Mouse (Mus musculus): ENCODE data around the gene Rpl11.
"Not testable (repeated sequence)": the region's sequence is repeated elsewhere in the genome, so short reads cannot be mapped to it uniquely, and the experiment has no call there.

The Rpl11 gene

GRCm38 (mm10) chr4:136022924-136023323 is 30.3 kb downstream of the Rpl11 start:
- no peak for DNase-seq

- peak; percentile 99 for DNase-seq
Measured at GRCm38 (mm10) chr4:136021549-136022047, 31.6 kb downstream of the Rpl11 start, which contains the start of gene Eloa. TSS of gene Eloa (minus strand) at chr4:136021763.

GRCm38 (mm10) chr4:136020743-136021548 is 32.3 kb downstream of the Rpl11 start:
- DNase-seq: peak; percentile 21

- no peak for DNase-seq
Measured at GRCm38 (mm10) chr4:136016059-136016602, 37.1 kb downstream of the Rpl11 start.

- DNase-seq: no peak
Measured at GRCm38 (mm10) chr4:136010586-136010985, 42.6 kb downstream of the Rpl11 start.

GRCm38 (mm10) chr4:136008782-136009447 is 44.3 kb downstream of the Rpl11 start:
- no peak for DNase-seq

GRCm38 (mm10) chr4:136006821-136007220 is 46.4 kb downstream of the Rpl11 start:
- DNase-seq: no peak

- DNase-seq: peak; percentile 34
Measured at GRCm38 (mm10) chr4:136004921-136005320, 48.3 kb downstream of the Rpl11 start.

- no peak for DNase-seq
Measured at GRCm38 (mm10) chr4:136004107-136004675, 49.0 kb downstream of the Rpl11 start.

- no peak for DNase-seq
Measured at GRCm38 (mm10) chr4:135995118-135995517, 58.1 kb downstream of the Rpl11 start.

GRCm38 (mm10) chr4:135993941-135994340 is 59.3 kb downstream of the Rpl11 start:
- no peak for DNase-seq

- DNase-seq: no peak
Measured at GRCm38 (mm10) chr4:135987714-135988113, 65.5 kb downstream of the Rpl11 start.

GRCm38 (mm10) chr4:135986943-135987710 is 66.1 kb downstream of the Rpl11 start, which contains the start of gene Pithd1:
TSS of gene Pithd1 (minus strand) at chr4:135987264.
- peak; percentile 91 for DNase-seq

- DNase-seq: peak; percentile 25
Measured at GRCm38 (mm10) chr4:135986301-135986942, 66.8 kb downstream of the Rpl11 start.

- DNase-seq: no peak
Measured at GRCm38 (mm10) chr4:135985769-135986168, 67.5 kb downstream of the Rpl11 start.

- no peak for DNase-seq
Measured at GRCm38 (mm10) chr4:135985193-135985592, 68.0 kb downstream of the Rpl11 start.

GRCm38 (mm10) chr4:135984556-135984955 is 68.7 kb downstream of the Rpl11 start:
- no peak for DNase-seq

- DNase-seq: no peak
Measured at GRCm38 (mm10) chr4:135981524-135982063, 71.6 kb downstream of the Rpl11 start.

GRCm38 (mm10) chr4:135980223-135980622 is 73.0 kb downstream of the Rpl11 start:
- not testable (repeated sequence) for DNase-seq

All from kidney, adult 11 months (tissue).